Mouse (Mus musculus): ENCODE data around the gene Gm10300. TPM values are rescaled to one million over a fixed set of nuclear protein-coding genes. Genes with fewer than 3 reads are reported as not detected.

The Gm10300 gene
- polyA plus RNA-seq (2015; fragmentation: Nextera tagmentation; extraction: Ambion mirVana), result not detected in 2 replicates

- no peak within 1 kb of the TSS for H3K27ac ChIP-seq (ENCODE audit: low read length)
- ATAC-seq, result peak; percentile 47
- H3K4me1 ChIP-seq (ENCODE audit: control insufficient read depth, insufficient read depth, low read length), result peaks cover 6% of the 10 kb centered on the region; the same call in 1 of the 2 replicates
- no peaks in the 10 kb centered on the region for H3K9me3 ChIP-seq (replicated peaks; ENCODE audit: control insufficient read depth, low read length, poor library complexity, severe bottlenecking)
- peak within 1 kb of the TSS; percentile 72 for H3K9ac ChIP-seq (ENCODE audit: low read depth, low read length)
- under 1% methylated on average over 37 of the region's 42 CpGs for WGBS
- peak within 1 kb of the TSS; percentile 64 for H3K4me3 ChIP-seq (ENCODE audit: low read depth, low read length)
- peak within 1 kb of the TSS; percentile 100 for H3K4me2 ChIP-seq (ENCODE audit: low read length)
- peaks cover 10% of the 10 kb centered on the region; the same call in 1 of the 2 replicates for H3K27me3 ChIP-seq (ENCODE audit: control insufficient read depth, insufficient read depth, low read depth, low read length)
- no peaks in the 10 kb centered on the region for H3K36me3 ChIP-seq (ENCODE audit: control insufficient read depth, insufficient read depth, low read length)
Measured at GRCm38 (mm10) chr4:132074077-132074932, at the start of gene Gm10300. TSS of gene Gm10300 (plus strand) at chr4:132074697.

- no peak overlapping the region for H3K27ac ChIP-seq (ENCODE audit: low read length)
- no peak overlapping the region for H3K4me2 ChIP-seq (ENCODE audit: low read length)
- H3K9ac ChIP-seq (ENCODE audit: low read depth, low read length), result no peak overlapping the region
- no peak overlapping the region for H3K4me3 ChIP-seq (ENCODE audit: low read depth, low read length)
- H3K36me3 ChIP-seq (ENCODE audit: control insufficient read depth, insufficient read depth, low read length), result no peaks in the 10 kb centered on the region
- H3K27me3 ChIP-seq (ENCODE audit: control insufficient read depth, insufficient read depth, low read depth, low read length), result no peaks in the 10 kb centered on the region
- H3K9me3 ChIP-seq (replicated peaks; ENCODE audit: control insufficient read depth, low read length, poor library complexity, severe bottlenecking), result no peaks in the 10 kb centered on the region
- H3K4me1 ChIP-seq (ENCODE audit: control insufficient read depth, insufficient read depth, low read length), result peaks cover 4% of the 10 kb centered on the region
- 64% methylated on average over 2 of the region's 2 CpGs for WGBS
- no peak for ATAC-seq
Measured at GRCm38 (mm10) chr4:132025264-132025663, 49.2 kb upstream of the Gm10300 start.

- Histone ChIP-seq H3K4me1 (ENCODE audit: control insufficient read depth, insufficient read depth, low read length) (peaks cover 4% of the 10 kb centered on the region), H3K27ac (ENCODE audit: low read length) (no peak overlapping the region), H3K4me2 (ENCODE audit: low read length) (no peak overlapping the region), H3K9ac (ENCODE audit: low read depth, low read length) (no peak overlapping the region), H3K9me3 (replicated peaks; ENCODE audit: control insufficient read depth, low read length, poor library complexity, severe bottlenecking) (no peaks in the 10 kb centered on the region), H3K27me3 (ENCODE audit: control insufficient read depth, insufficient read depth, low read depth, low read length) (no peaks in the 10 kb centered on the region), H3K4me3 (ENCODE audit: low read depth, low read length) (no peak overlapping the region), H3K36me3 (ENCODE audit: control insufficient read depth, insufficient read depth, low read length) (no peaks in the 10 kb centered on the region)
- WGBS, result 29% methylated on average over 5 of the region's 5 CpGs
- no peak for ATAC-seq
Measured at GRCm38 (mm10) chr4:132025738-132026527, 48.6 kb upstream of the Gm10300 start.

- WGBS, result 87% methylated on average over 6 of the region's 6 CpGs
- H3K27ac ChIP-seq (ENCODE audit: low read length), result no peak overlapping the region
- H3K36me3 ChIP-seq (ENCODE audit: control insufficient read depth, insufficient read depth, low read length), result no peaks in the 10 kb centered on the region
- no peak overlapping the region for H3K4me3 ChIP-seq (ENCODE audit: low read depth, low read length)
- H3K9ac ChIP-seq (ENCODE audit: low read depth, low read length), result no peak overlapping the region
- H3K4me2 ChIP-seq (ENCODE audit: low read length), result no peak overlapping the region
- no peaks in the 10 kb centered on the region for H3K9me3 ChIP-seq (replicated peaks; ENCODE audit: control insufficient read depth, low read length, poor library complexity, severe bottlenecking)
- no peak for ATAC-seq
- no peaks in the 10 kb centered on the region for H3K27me3 ChIP-seq (ENCODE audit: control insufficient read depth, insufficient read depth, low read depth, low read length)
- H3K4me1 ChIP-seq (ENCODE audit: control insufficient read depth, insufficient read depth, low read length), result peaks cover 7% of the 10 kb centered on the region
Measured at GRCm38 (mm10) chr4:132027167-132027566, 47.3 kb upstream of the Gm10300 start.

GRCm38 (mm10) chr4:132027806-132028205 is 46.7 kb upstream of the Gm10300 start:
- no peak for ATAC-seq
- no peak overlapping the region for H3K4me3 ChIP-seq (ENCODE audit: low read depth, low read length)
- WGBS, result 100% methylated on average over 1 of the region's 1 CpGs
- no peaks in the 10 kb centered on the region for H3K9me3 ChIP-seq (replicated peaks; ENCODE audit: control insufficient read depth, low read length, poor library complexity, severe bottlenecking)
- no peak overlapping the region for H3K9ac ChIP-seq (ENCODE audit: low read depth, low read length)
- H3K27me3 ChIP-seq (ENCODE audit: control insufficient read depth, insufficient read depth, low read depth, low read length), result no peaks in the 10 kb centered on the region
- H3K36me3 ChIP-seq (ENCODE audit: control insufficient read depth, insufficient read depth, low read length), result no peaks in the 10 kb centered on the region
- peaks cover 7% of the 10 kb centered on the region for H3K4me1 ChIP-seq (ENCODE audit: control insufficient read depth, insufficient read depth, low read length)
- no peak overlapping the region for H3K4me2 ChIP-seq (ENCODE audit: low read length)
- no peak overlapping the region for H3K27ac ChIP-seq (ENCODE audit: low read length)

GRCm38 (mm10) chr4:132029851-132030741 is 44.4 kb upstream of the Gm10300 start:
- Histone ChIP-seq H3K4me3 (ENCODE audit: low read depth, low read length) (no peak overlapping the region), H3K9me3 (replicated peaks; ENCODE audit: control insufficient read depth, low read length, poor library complexity, severe bottlenecking) (no peaks in the 10 kb centered on the region), H3K4me2 (ENCODE audit: low read length) (no peak overlapping the region), H3K27ac (ENCODE audit: low read length) (no peak overlapping the region), H3K27me3 (ENCODE audit: control insufficient read depth, insufficient read depth, low read depth, low read length) (no peaks in the 10 kb centered on the region), H3K4me1 (ENCODE audit: control insufficient read depth, insufficient read depth, low read length) (peaks cover 7% of the 10 kb centered on the region), H3K9ac (ENCODE audit: low read depth, low read length) (no peak overlapping the region), H3K36me3 (ENCODE audit: control insufficient read depth, insufficient read depth, low read length) (no peaks in the 10 kb centered on the region)
- WGBS, result 63% methylated on average over 10 of the region's 10 CpGs
- ATAC-seq, result no peak

- WGBS, result 84% methylated on average over 1 of the region's 1 CpGs
- H3K27ac ChIP-seq (ENCODE audit: low read length), result no peak overlapping the region
- ATAC-seq, result no peak
- no peaks in the 10 kb centered on the region for H3K27me3 ChIP-seq (ENCODE audit: control insufficient read depth, insufficient read depth, low read depth, low read length)
- peaks cover 4% of the 10 kb centered on the region; the same call in 1 of the 2 replicates for H3K4me1 ChIP-seq (ENCODE audit: control insufficient read depth, insufficient read depth, low read length)
- no peak overlapping the region for H3K9ac ChIP-seq (ENCODE audit: low read depth, low read length)
- H3K36me3 ChIP-seq (ENCODE audit: control insufficient read depth, insufficient read depth, low read length), result no peaks in the 10 kb centered on the region
- no peak overlapping the region for H3K4me2 ChIP-seq (ENCODE audit: low read length)
- H3K9me3 ChIP-seq (replicated peaks; ENCODE audit: control insufficient read depth, low read length, poor library complexity, severe bottlenecking), result no peaks in the 10 kb centered on the region
- H3K4me3 ChIP-seq (ENCODE audit: low read depth, low read length), result no peak overlapping the region
Measured at GRCm38 (mm10) chr4:132033183-132033582, 41.3 kb upstream of the Gm10300 start.

- Histone ChIP-seq H3K36me3 (ENCODE audit: control insufficient read depth, insufficient read depth, low read length) (no peaks in the 10 kb centered on the region), H3K4me2 (ENCODE audit: low read length) (no peak overlapping the region), H3K27me3 (ENCODE audit: control insufficient read depth, insufficient read depth, low read depth, low read length) (no peaks in the 10 kb centered on the region), H3K4me3 (ENCODE audit: low read depth, low read length) (no peak overlapping the region), H3K27ac (ENCODE audit: low read length) (no peak overlapping the region), H3K4me1 (ENCODE audit: control insufficient read depth, insufficient read depth, low read length) (peaks cover 4% of the 10 kb centered on the region; the same call in 1 of the 2 replicates), H3K9ac (ENCODE audit: low read depth, low read length) (no peak overlapping the region), H3K9me3 (replicated peaks; ENCODE audit: control insufficient read depth, low read length, poor library complexity, severe bottlenecking) (no peaks in the 10 kb centered on the region)
- no peak for ATAC-seq
- 14% methylated on average over 2 of the region's 2 CpGs for WGBS
Measured at GRCm38 (mm10) chr4:132034242-132034641, 40.3 kb upstream of the Gm10300 start.
